Mouse (Mus musculus): ENCODE measurements at regions not wholly inside any gene's neighbourhood (a gene's known extent, or its start where the extent isn't known, plus 50 kb on each side); places are given as distances from the start of the nearest gene placed in this dataset.

GRCm38 (mm10) chr3:57228400-57228799 is 73.4 kb downstream of the Tm4sf1 start:
- DNase-seq, result no peak

GRCm38 (mm10) chr3:57223773-57224172 is 78.0 kb downstream of the Tm4sf1 start:
- DNase-seq, result no peak

GRCm38 (mm10) chr3:57222318-57222914 is 79.4 kb downstream of the Tm4sf1 start:
- DNase-seq, result no peak

- DNase-seq, result no peak
Measured at GRCm38 (mm10) chr3:57218431-57218830, 83.4 kb downstream of the Tm4sf1 start.

GRCm38 (mm10) chr3:57204066-57204723 is 97.6 kb downstream of the Tm4sf1 start:
- peak; percentile 79 to 81 for DNase-seq

- peak; percentile 2 to 8 for DNase-seq
Measured at GRCm38 (mm10) chr3:57203418-57203817, 98.4 kb downstream of the Tm4sf1 start.

GRCm38 (mm10) chr3:57181587-57181986 is 120.2 kb downstream of the Tm4sf1 start:
- peak in 1 of 2 experiments; percentile 5 for DNase-seq

- no peak for DNase-seq
Measured at GRCm38 (mm10) chr3:57153177-57153948, 148.4 kb downstream of the Tm4sf1 start.

GRCm38 (mm10) chr3:57149156-57149555 is 152.6 kb downstream of the Tm4sf1 start:
- no peak for DNase-seq

GRCm38 (mm10) chr3:57136847-57137246 is 164.9 kb downstream of the Tm4sf1 start:
- DNase-seq, result peak; percentile 13 to 20

- DNase-seq, result no peak
Measured at GRCm38 (mm10) chr3:57128606-57129005, 173.2 kb downstream of the Tm4sf1 start.

GRCm38 (mm10) chr3:57125792-57126485 is 175.8 kb downstream of the Tm4sf1 start:
- no peak for DNase-seq

GRCm38 (mm10) chr3:57118016-57118415 is 183.8 kb downstream of the Tm4sf1 start:
- no peak for DNase-seq

GRCm38 (mm10) chr3:57102254-57102653 is 199.5 kb downstream of the Tm4sf1 start:
- no peak for DNase-seq

GRCm38 (mm10) chr3:57100515-57100914 is 201.3 kb downstream of the Tm4sf1 start:
- no peak for DNase-seq

GRCm38 (mm10) chr3:57094936-57095335 is 206.9 kb downstream of the Tm4sf1 start:
- DNase-seq, result peak; percentile 18 to 44

GRCm38 (mm10) chr3:57093201-57093940 is 208.4 kb downstream of the Tm4sf1 start:
- DNase-seq, result no peak

- no peak for DNase-seq
Measured at GRCm38 (mm10) chr3:57074516-57074915, 227.3 kb downstream of the Tm4sf1 start.

GRCm38 (mm10) chr3:57073962-57074506 is 227.8 kb downstream of the Tm4sf1 start:
- DNase-seq, result no peak

- no peak for DNase-seq
Measured at GRCm38 (mm10) chr3:57033021-57033420, 268.8 kb downstream of the Tm4sf1 start.

- no peak for DNase-seq
Measured at GRCm38 (mm10) chr3:57018171-57018570, 283.6 kb downstream of the Tm4sf1 start.

GRCm38 (mm10) chr3:56981305-56981660 is 320.5 kb downstream of the Tm4sf1 start:
- DNase-seq, result no peak
